Mouse (Mus musculus): ENCODE data around the gene Eno3. TPM values are rescaled to one million over a fixed set of nuclear protein-coding genes. Genes with fewer than 3 reads are reported as not detected.

Gene Eno3
- polyA plus RNA-seq, 1 experiment from 2014 or later, result 4.0 TPM

- ATAC-seq (no peak; the same call in 1 of the 2 replicates), DNase-seq (no peak)
- Histone ChIP-seq H3K4me3 (ENCODE audit: low read depth, low read length) (peak within 1 kb of the TSS; percentile 49), H3K4me1 (ENCODE audit: insufficient read depth) (peaks cover 14% of the 10 kb centered on the region), H3K27ac (ENCODE audit: low read depth) (no peak within 1 kb of the TSS), H3K27me3 (ENCODE audit: insufficient read depth, low read length) (no peaks in the 10 kb centered on the region), H3K9me3 (ENCODE audit: low read length) (no peaks in the 10 kb centered on the region), H3K36me3 (replicated peaks; ENCODE audit: insufficient read depth, low read length) (peaks cover 11% of the 10 kb centered on the region), H3K4me2 (ENCODE audit: low read depth, low read length) (peak within 1 kb of the TSS; percentile 93), H3K9ac (replicated peaks) (peak within 1 kb of the TSS; percentile 59)
- TF ChIP-seq EP300 (IDR thresholded peaks at IDR 0.05; ENCODE audit: low read depth) (no peak), CTCF (IDR thresholded peaks at IDR 0.05; ENCODE audit: low read depth) (no peak)
- WGBS (ENCODE audit: insufficient replicate concordance), result 18% methylated on average over 21 of the region's 21 CpGs
These were observed 41.4 kb upstream of the Eno3 start, which contains the start of gene 4930544D05Rik for GRCm38 (mm10) chr11:70615516-70616093. Gene 4930544D05Rik, plus strand, starts transcription at chr11:70615848.

GRCm38 (mm10) chr11:70619101-70619500 is 37.9 kb upstream of the Eno3 start, which contains the start of gene Chrne:
Gene Chrne, minus strand, starts transcription at chr11:70619216.
- Histone ChIP-seq H3K36me3 (replicated peaks; ENCODE audit: insufficient read depth, low read length) (no peaks in the 10 kb centered on the region), H3K4me2 (ENCODE audit: low read depth, low read length) (no peak within 1 kb of the TSS), H3K27me3 (ENCODE audit: insufficient read depth, low read length) (no peaks in the 10 kb centered on the region), H3K4me3 (ENCODE audit: low read depth, low read length) (no peak within 1 kb of the TSS), H3K27ac (ENCODE audit: low read depth) (no peak within 1 kb of the TSS), H3K9me3 (ENCODE audit: low read length) (no peaks in the 10 kb centered on the region), H3K4me1 (ENCODE audit: insufficient read depth) (peaks cover 14% of the 10 kb centered on the region), H3K9ac (replicated peaks) (no peak within 1 kb of the TSS)
- DNase-seq (no peak), ATAC-seq (no peak)
- 65% methylated on average over 1 of the region's 1 CpGs for WGBS (ENCODE audit: insufficient replicate concordance)
- TF ChIP-seq CTCF (IDR thresholded peaks at IDR 0.05; ENCODE audit: low read depth) (no peak), EP300 (IDR thresholded peaks at IDR 0.05; ENCODE audit: low read depth) (no peak)

GRCm38 (mm10) chr11:70621972-70622814 is 34.8 kb upstream of the Eno3 start:
- ATAC-seq, result peak; percentile 59
- H3K9ac ChIP-seq (replicated peaks), result no peak overlapping the region
- DNase-seq, result no peak
- H3K27me3 ChIP-seq (ENCODE audit: insufficient read depth, low read length), result no peaks in the 10 kb centered on the region
- H3K4me1 ChIP-seq (ENCODE audit: insufficient read depth), result peaks cover 4% of the 10 kb centered on the region; the same call in 1 of the 2 replicates
- 62% methylated on average over 7 of the region's 7 CpGs for WGBS (ENCODE audit: insufficient replicate concordance)
- no peak overlapping the region for H3K4me3 ChIP-seq (ENCODE audit: low read depth, low read length)
- H3K4me2 ChIP-seq (ENCODE audit: low read depth, low read length), result no peak overlapping the region
- H3K27ac ChIP-seq (ENCODE audit: low read depth), result no peak overlapping the region
- TF ChIP-seq CTCF (IDR thresholded peaks at IDR 0.05; ENCODE audit: low read depth) (no peak), EP300 (IDR thresholded peaks at IDR 0.05; ENCODE audit: low read depth) (no peak)
- no peaks in the 10 kb centered on the region for H3K9me3 ChIP-seq (ENCODE audit: low read length)
- H3K36me3 ChIP-seq (replicated peaks; ENCODE audit: insufficient read depth, low read length), result no peaks in the 10 kb centered on the region

GRCm38 (mm10) chr11:70623053-70623742 is 33.8 kb upstream of the Eno3 start:
- TF ChIP-seq EP300 (IDR thresholded peaks at IDR 0.05; ENCODE audit: low read depth), result no peak
- TF ChIP-seq CTCF (IDR thresholded peaks at IDR 0.05; ENCODE audit: low read depth), result peak; percentile 49
- H3K4me3 ChIP-seq (ENCODE audit: low read depth, low read length), result no peak overlapping the region
- no peak for DNase-seq
- H3K9ac ChIP-seq (replicated peaks), result no peak overlapping the region
- H3K4me2 ChIP-seq (ENCODE audit: low read depth, low read length), result no peak overlapping the region
- no peaks in the 10 kb centered on the region for H3K9me3 ChIP-seq (ENCODE audit: low read length)
- no peak overlapping the region for H3K27ac ChIP-seq (ENCODE audit: low read depth)
- ATAC-seq, result no peak
- H3K36me3 ChIP-seq (replicated peaks; ENCODE audit: insufficient read depth, low read length), result no peaks in the 10 kb centered on the region
- WGBS (ENCODE audit: insufficient replicate concordance), result 80% methylated on average over 10 of the region's 10 CpGs
- no peaks in the 10 kb centered on the region for H3K27me3 ChIP-seq (ENCODE audit: insufficient read depth, low read length)
- peaks cover 4% of the 10 kb centered on the region; the same call in 1 of the 2 replicates for H3K4me1 ChIP-seq (ENCODE audit: insufficient read depth)

- peaks cover 9% of the 10 kb centered on the region for H3K4me1 ChIP-seq (ENCODE audit: insufficient read depth)
- peak; percentile 80 for DNase-seq
These were observed 31.5 kb upstream of the Eno3 start for GRCm38 (mm10) chr11:70625473-70625872.

GRCm38 (mm10) chr11:70626877-70627276 is 30.1 kb upstream of the Eno3 start:
- DNase-seq, result no peak
- H3K4me2 ChIP-seq (ENCODE audit: low read depth, low read length), result no peak overlapping the region
- ATAC-seq, result peak; percentile 50; the same call in 1 of the 2 replicates

More at GRCm38 (mm10) chr11:70625473-70625872, 31.5 kb upstream of the Eno3 start:
- Histone ChIP-seq H3K4me2 (ENCODE audit: low read depth, low read length) (no peak overlapping the region), H3K9ac (replicated peaks) (no peak overlapping the region), H3K9me3 (ENCODE audit: low read length) (no peaks in the 10 kb centered on the region), H3K36me3 (replicated peaks; ENCODE audit: insufficient read depth, low read length) (no peaks in the 10 kb centered on the region), H3K27ac (ENCODE audit: low read depth) (no peak overlapping the region), H3K27me3 (ENCODE audit: insufficient read depth, low read length) (no peaks in the 10 kb centered on the region), H3K4me3 (ENCODE audit: low read depth, low read length) (no peak overlapping the region)
- TF ChIP-seq CTCF (IDR thresholded peaks at IDR 0.05; ENCODE audit: low read depth), result peak; percentile 77
- TF ChIP-seq EP300 (IDR thresholded peaks at IDR 0.05; ENCODE audit: low read depth), result no peak
- no peak for ATAC-seq
- WGBS (ENCODE audit: insufficient replicate concordance), result 29% methylated on average over 4 of the region's 4 CpGs

More at GRCm38 (mm10) chr11:70626877-70627276, 30.1 kb upstream of the Eno3 start:
- Histone ChIP-seq H3K9me3 (ENCODE audit: low read length) (no peaks in the 10 kb centered on the region), H3K9ac (replicated peaks) (no peak overlapping the region), H3K27me3 (ENCODE audit: insufficient read depth, low read length) (no peaks in the 10 kb centered on the region), H3K4me1 (ENCODE audit: insufficient read depth) (peaks cover 9% of the 10 kb centered on the region), H3K4me3 (ENCODE audit: low read depth, low read length) (no peak overlapping the region), H3K27ac (ENCODE audit: low read depth) (0 out of 2 replicates have a peak overlapping the region, but pooled peaks have one; percentile 25), H3K36me3 (replicated peaks; ENCODE audit: insufficient read depth, low read length) (no peaks in the 10 kb centered on the region)
- TF ChIP-seq CTCF (IDR thresholded peaks at IDR 0.05; ENCODE audit: low read depth) (no peak), EP300 (IDR thresholded peaks at IDR 0.05; ENCODE audit: low read depth) (no peak)
- WGBS (ENCODE audit: insufficient replicate concordance), result 61% methylated on average over 4 of the region's 4 CpGs
